Mouse (Mus musculus) CH12.LX (cell line): ENCODE data around the gene Tdrd3. TPM values are rescaled to one million over a fixed set of nuclear protein-coding genes. Genes with fewer than 3 reads are reported as not detected.

Experiments
- DNase-seq: peaks from one replicate; pipeline ENCODE4 v3.0.0-alpha.2; 2013; ENCODE audit errors: extremely low read depth
- H3K27ac ChIP-seq: 2 replicates; pipeline ENCODE4 v1.5.1; 2012; ENCODE audit warnings: low read depth, mild to moderate bottlenecking, control low read depth, moderate library complexity; ENCODE audit not compliant: insufficient read depth
- H3K27me3 ChIP-seq: replicated peaks from 2 replicates; pipeline ENCODE3; 2012; ENCODE audit warnings: inconsistent platforms
- H3K36me3 ChIP-seq, 2 experiments: replicated peaks in 1 of 2; 2 replicates each; pipeline versions ENCODE3 to v1.6.1; 2012; ENCODE audit warnings: inconsistent platforms in 1 of 2, low read length in 1 of 2, mild to moderate bottlenecking in 1 of 2, mixed read lengths in 1 of 2, moderate library complexity in 1 of 2; ENCODE audit not compliant: control insufficient read depth in 1 of 2, insufficient read depth in 1 of 2
- H3K4me1 ChIP-seq, 2 experiments: 2 replicates each; pipeline ENCODE4 v1.6.1; 2012; ENCODE audit warnings: inconsistent platforms in 1 of 2, moderate library complexity in 1 of 2; ENCODE audit not compliant: insufficient read depth in 2 of 2, control insufficient read depth in 1 of 2
- H3K4me2 ChIP-seq: 2 replicates; pipeline ENCODE4 v1.6.1; 2012; ENCODE audit warnings: low read depth, mild to moderate bottlenecking, control low read depth; ENCODE audit not compliant: poor library complexity, insufficient read depth, severe bottlenecking
- H3K4me3 ChIP-seq, 3 experiments: fragments of 150-350 bp in 1 of 3; sonication (generic) in 1 of 3; replicated peaks in 1 of 3; 2 replicates each; pipeline versions ENCODE3 to v1.5.1; 2011 to 2012; ENCODE audit warnings: low read depth in 2 of 3, low read length in 2 of 3, mild to moderate bottlenecking in 2 of 3, moderate library complexity in 2 of 3, control low read depth in 1 of 3, improper control_type of control experiment in 1 of 3, inconsistent platforms in 1 of 3, mixed read lengths in 1 of 3; ENCODE audit not compliant: poor library complexity in 1 of 3
- H3K79me2 ChIP-seq: replicated peaks from 2 replicates; pipeline ENCODE4 v1.6.1; 2012; ENCODE audit warnings: mild to moderate bottlenecking, moderate library complexity; ENCODE audit not compliant: control insufficient read depth, poor library complexity, insufficient read depth, severe bottlenecking; ENCODE audit errors: extremely low read depth
- H3K9ac ChIP-seq: 2 replicates; pipeline ENCODE4 v1.6.1; 2012; ENCODE audit warnings: low read depth, mild to moderate bottlenecking, control low read depth, moderate library complexity; ENCODE audit not compliant: insufficient read depth
- H3K9me3 ChIP-seq: replicated peaks from 2 replicates; pipeline ENCODE3; 2012; ENCODE audit warnings: low read length, inconsistent platforms, mixed read lengths
- BHLHE40 ChIP-seq: IDR thresholded peaks from 2 replicates; pipeline ENCODE4 v1.6.1; 2011; ENCODE audit warnings: mild to moderate bottlenecking, low read depth, low read length, improper control_type of control experiment
- CHD1 ChIP-seq: IDR thresholded peaks from 2 replicates; pipeline ENCODE4 v1.6.1; 2012; ENCODE audit warnings: low read depth, low read length, improper control_type of control experiment, inconsistent platforms
- CHD2 ChIP-seq: IDR thresholded peaks from 2 replicates; pipeline ENCODE4 v1.6.1; 2011; ENCODE audit warnings: low read length, improper control_type of control experiment
- ELF1 ChIP-seq: IDR thresholded peaks from 2 replicates; pipeline ENCODE4 v1.6.1; 2014; ENCODE audit warnings: low read depth, mild to moderate bottlenecking, inconsistent platforms, low read length, improper control_type of control experiment
- EP300 ChIP-seq: IDR thresholded peaks from 2 replicates; pipeline ENCODE4 v1.6.1; 2011; ENCODE audit warnings: low read length, improper control_type of control experiment
- GABPA ChIP-seq: IDR thresholded peaks from 2 replicates; pipeline ENCODE4 v1.6.1; 2012; ENCODE audit warnings: low read depth, low read length, improper control_type of control experiment, inconsistent platforms; ENCODE audit not compliant: insufficient replicate concordance
- JUND ChIP-seq: conservative IDR thresholded peaks from 2 replicates; pipeline ENCODE4 v1.6.1; 2011; ENCODE audit warnings: low read depth, low read length, improper control_type of control experiment
- MAFK ChIP-seq: IDR thresholded peaks from 2 replicates; pipeline ENCODE4 v1.6.1; 2011; ENCODE audit warnings: low read length, improper control_type of control experiment; ENCODE audit not compliant: insufficient replicate concordance
- MXI1 ChIP-seq: IDR thresholded peaks from 2 replicates; pipeline ENCODE4 v1.6.1; 2011; ENCODE audit warnings: mild to moderate bottlenecking, low read depth, low read length, improper control_type of control experiment
- NELFE ChIP-seq: IDR thresholded peaks from 2 replicates; pipeline ENCODE4 v1.6.1; 2011; ENCODE audit warnings: low read depth, low read length, improper control_type of control experiment
- NRF1 ChIP-seq: IDR thresholded peaks from 2 replicates; pipeline ENCODE4 v1.6.1; 2014; ENCODE audit warnings: low read depth, mild to moderate bottlenecking, inconsistent platforms, low read length, improper control_type of control experiment, moderate library complexity
- PAX5 ChIP-seq: IDR thresholded peaks from 2 replicates; pipeline ENCODE4 v1.6.1; 2012; ENCODE audit warnings: low read length, inconsistent platforms, mixed read lengths
- RAD21 ChIP-seq: IDR thresholded peaks from 2 replicates; pipeline ENCODE4 v1.6.1; 2011; ENCODE audit warnings: low read depth, mild to moderate bottlenecking, low read length, improper control_type of control experiment, moderate library complexity
- SIN3A ChIP-seq: IDR thresholded peaks from 2 replicates; pipeline ENCODE4 v1.6.1; 2012; ENCODE audit warnings: low read length, improper control_type of control experiment, inconsistent platforms
- SMC3 ChIP-seq: IDR thresholded peaks from 2 replicates; pipeline ENCODE4 v1.6.1; 2011; ENCODE audit warnings: low read depth, low read length, improper control_type of control experiment
- TBP ChIP-seq: conservative IDR thresholded peaks from 2 replicates; pipeline ENCODE4 v1.6.1; 2011; ENCODE audit warnings: low read depth, low read length, improper control_type of control experiment
- TCF12 ChIP-seq: IDR thresholded peaks from 2 replicates; pipeline ENCODE4 v1.6.1; 2014; ENCODE audit warnings: low read depth, mild to moderate bottlenecking, inconsistent platforms, low read length, improper control_type of control experiment
- UBTF ChIP-seq: IDR thresholded peaks from 2 replicates; pipeline ENCODE4 v1.6.1; 2012; ENCODE audit warnings: low read depth, mild to moderate bottlenecking, inconsistent platforms, low read length, improper control_type of control experiment, moderate library complexity
- USF2 ChIP-seq: conservative IDR thresholded peaks from 2 replicates; pipeline ENCODE4 v1.6.1; 2011; ENCODE audit warnings: low read depth, low read length, improper control_type of control experiment
- ZKSCAN1 ChIP-seq: IDR thresholded peaks from 2 replicates; pipeline ENCODE4 v1.6.1; 2012; ENCODE audit warnings: low read depth, inconsistent platforms, low read length, improper control_type of control experiment, borderline replicate concordance
- ZMIZ1 ChIP-seq: IDR thresholded peaks from 2 replicates; pipeline ENCODE4 v1.6.1; 2012; ENCODE audit warnings: low read depth, mild to moderate bottlenecking, inconsistent platforms, low read length, improper control_type of control experiment
- ZNF384 ChIP-seq: IDR thresholded peaks from 2 replicates; pipeline ENCODE4 v1.6.1; 2012; ENCODE audit warnings: low read depth, low read length, improper control_type of control experiment, inconsistent platforms
- dilution Hi-C: fragments of 300-500 bp; cut with MboI; formaldehyde crosslinking; loops from 2 replicates; pipeline ENCODE4 v1.14.3; 2020; ENCODE audit warnings: low sequenced_read_pairs; ENCODE audit not compliant: extremely low pct_unique_long_range_greater_than_20kb, extremely low pct_ligation_motif_present
- in situ Hi-C: fragments of 300-500 bp; cut with MboI; formaldehyde crosslinking; loops from 3 replicates; pipeline ENCODE4 v1.14.3; 2019; ENCODE audit warnings: low sequenced_read_pairs, low pct_ligation_motif_present, low pct_unique_long_range_greater_than_20kb, mixed read lengths
- polyA plus RNA-seq: library from polyadenylated mRNA; unstranded; fragments of >175 nt; gene quantifications from 2 replicates; pipeline ENCODE4 v1.2.1, GENCODE M21; 2012; ENCODE audit warnings: low read depth; ENCODE audit not compliant: insufficient read length
- total RNA-seq, 2 experiments: library from RNA; depleted of rRNA; stranded (reverse); fragments of 300-350 nt in 1 of 2; fragments of >200 nt in 1 of 2; gene quantifications; 2 replicates each; pipeline ENCODE4 v1.2.3; 2012 to 2014

The Tdrd3 gene
- total and polyA plus RNA-seq, 3 experiments: 6.5 to 12.8 (median 10.9) TPM

DNA sequence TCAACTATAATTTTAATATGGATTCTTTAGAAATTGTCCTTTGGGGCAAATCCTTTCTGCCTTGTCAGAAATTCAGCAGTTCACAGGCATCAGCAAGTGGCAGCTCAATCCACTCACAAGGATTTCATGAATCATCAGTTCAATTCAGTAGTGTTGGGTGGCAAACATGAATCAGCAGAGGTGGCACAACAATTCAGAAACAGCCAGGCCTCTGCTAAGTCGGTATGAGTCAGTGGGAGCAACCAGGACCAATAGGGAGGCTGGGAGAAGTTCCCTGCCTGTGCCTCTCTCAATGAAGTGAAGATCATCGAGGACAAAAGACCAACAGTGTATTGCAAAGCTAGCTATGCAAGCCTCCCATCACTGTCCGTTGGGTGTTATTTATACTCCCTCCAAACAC, 135.8 kb downstream of the Tdrd3 start:
- no peak overlapping the region for H3K4me3 ChIP-seq
- in situ Hi-C loops (no loop called here), dilution Hi-C loops (no loop called here)
- H3K79me2 ChIP-seq: no peaks in the 10 kb centered on the region
- no peaks in the 10 kb centered on the region for H3K4me1 ChIP-seq
- no peaks in the 10 kb centered on the region for H3K36me3 ChIP-seq
- no peak overlapping the region for H3K27ac ChIP-seq
- H3K9ac ChIP-seq: no peak overlapping the region
- no peak for DNase-seq
- H3K9me3 ChIP-seq: no peaks in the 10 kb centered on the region
- no peaks in the 10 kb centered on the region for H3K27me3 ChIP-seq
- TF ChIP-seq BHLHE40 (no peak), TBP (no peak), UBTF (no peak), SMC3 (no peak), EP300 (no peak), CHD2 (no peak), ZMIZ1 (no peak), USF2 (no peak), JUND (no peak), MXI1 (no peak), ELF1 (no peak), TCF12 (no peak), NRF1 (no peak), RAD21 (no peak), GABPA (no peak), ZNF384 (no peak), ZKSCAN1 (no peak), NELFE (no peak)
- no peak overlapping the region for H3K4me2 ChIP-seq

DNA sequence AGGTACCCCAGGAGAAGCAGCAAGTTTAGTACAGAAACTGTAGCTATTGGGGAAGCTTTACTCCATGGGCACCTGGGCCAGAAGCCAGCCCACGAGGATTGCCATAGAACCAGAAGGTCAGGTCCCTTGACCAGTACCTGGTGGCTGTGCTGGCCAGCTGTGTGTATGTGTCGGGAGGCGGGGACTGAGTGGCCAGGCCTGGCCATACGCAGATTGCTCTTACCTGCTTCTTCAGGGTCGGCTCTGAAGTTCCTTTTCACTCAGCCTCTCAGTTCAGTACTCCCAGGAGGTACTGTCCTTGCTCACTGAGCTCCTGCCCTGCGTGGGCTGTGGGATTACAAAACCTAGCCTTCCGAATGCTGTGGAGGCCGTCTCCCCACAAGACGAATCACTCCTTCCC, 147.4 kb downstream of the Tdrd3 start:
- dilution Hi-C loops: no loop called here
- Histone ChIP-seq H3K4me1 (no peaks in the 10 kb centered on the region), H3K9ac (no peak overlapping the region), H3K27ac (no peak overlapping the region), H3K27me3 (peaks cover 1% of the 10 kb centered on the region), H3K9me3 (no peaks in the 10 kb centered on the region), H3K4me2 (no peak overlapping the region), H3K79me2 (no peaks in the 10 kb centered on the region), H3K4me3 (no peak overlapping the region), H3K36me3 (no peaks in the 10 kb centered on the region)
- in situ Hi-C loops: no loop called here
- DNase-seq: no peak
- TF ChIP-seq ZMIZ1 (no peak), SIN3A (no peak), PAX5 (no peak), CHD1 (no peak), BHLHE40 (no peak), MAFK (no peak)
